Mouse (Mus musculus) stomach, embryonic 16.5 days (tissue): Measurements from ENCODE around the gene Trim71. TPM values are rescaled to one million over a fixed set of nuclear protein-coding genes. Genes with fewer than 3 reads are reported as not detected.

ENCODE experiments used
- ATAC-seq: fragments of 200-750 bp; cut with Nextera tagmentation; 2 replicates; pipeline ENCODE4 v1.8.0; 2017; ENCODE audit warnings: moderate number of reproducible peaks, moderate TSS enrichment; ENCODE audit not compliant: insufficient read depth, low FRiP score
- H3K27ac ChIP-seq: fragments of 300-500 bp; sonication (generic); 2 replicates; pipeline ENCODE4 v1.5.1; 2014; ENCODE audit warnings: low read length
- H3K27me3 ChIP-seq: fragments of 300-500 bp; sonication (generic); 2 replicates; pipeline ENCODE4 v1.6.1; 2014; ENCODE audit warnings: low read length, control low read depth, mixed read lengths; ENCODE audit not compliant: control insufficient read depth, insufficient read depth
- H3K36me3 ChIP-seq: fragments of 300-500 bp; sonication (generic); 2 replicates; pipeline ENCODE4 v1.6.1; 2014; ENCODE audit warnings: low read length; ENCODE audit not compliant: control insufficient read depth, insufficient read depth
- H3K4me1 ChIP-seq: fragments of 300-500 bp; sonication (generic); 2 replicates; pipeline ENCODE4 v1.6.1; 2014; ENCODE audit warnings: low read length, control low read depth, mixed read lengths; ENCODE audit not compliant: control insufficient read depth, insufficient read depth
- H3K4me2 ChIP-seq: fragments of 300-500 bp; sonication (generic); 2 replicates; pipeline ENCODE4 v1.6.1; 2014; ENCODE audit warnings: low read depth, low read length, mixed read lengths
- H3K4me3 ChIP-seq: fragments of 300-500 bp; sonication (generic); replicated peaks from 2 replicates; pipeline ENCODE4 v1.5.1; 2014; ENCODE audit warnings: mild to moderate bottlenecking, low read length
- H3K9ac ChIP-seq: fragments of 300-500 bp; sonication (generic); 2 replicates; pipeline ENCODE4 v1.6.1; 2014; ENCODE audit warnings: low read length
- H3K9me3 ChIP-seq: fragments of 300-500 bp; sonication (generic); replicated peaks from 2 replicates; pipeline ENCODE4 v1.6.1; 2016; ENCODE audit warnings: low read length, control low read depth; ENCODE audit not compliant: control insufficient read depth
- WGBS: fragments of 180-500 bp; shearing (Covaris S2); extraction: QIAGEN DNeasy Blood & Tissue Kit; methylation state at CpG from one replicate; pipeline ENCODE4 v1.1.7; 2014; 5-methylcytosine and 5-hydroxymethylcytosine counted together
- polyA plus RNA-seq: library from polyadenylated mRNA; unstranded; fragments of >200 nt; fragmentation: Nextera tagmentation; extraction: Ambion mirVana; gene quantifications from 2 replicates; pipeline ENCODE4 v1.2.1, GENCODE M21; 2015

Gene Trim71
- polyA plus RNA-seq, 1 experiment from 2014 or later = 0.98 TPM

DNA sequence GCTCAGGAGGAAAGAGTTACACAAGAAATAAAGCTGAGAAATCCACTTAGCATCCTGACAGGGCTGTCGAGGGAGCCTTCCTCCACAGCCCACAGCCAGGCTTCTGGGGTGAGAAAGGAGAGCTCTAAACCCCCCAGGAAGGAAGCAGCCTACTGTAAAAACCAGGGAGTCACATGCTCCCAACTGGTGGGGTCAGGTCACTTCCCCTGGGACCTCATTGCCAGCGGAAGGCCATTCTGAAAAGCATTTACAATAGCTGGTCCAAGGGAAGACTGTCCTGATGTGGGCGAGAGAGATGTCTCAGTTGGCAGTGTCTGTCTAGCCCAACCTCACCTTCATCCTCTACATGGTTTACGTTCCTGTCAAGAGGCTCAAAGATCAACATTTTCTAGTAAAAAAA, 15.7 kb downstream of the Trim71 start:
- Histone ChIP-seq H3K36me3 (no peaks in the 10 kb centered on the region), H3K4me3 (no peak overlapping the region), H3K9me3 (no peaks in the 10 kb centered on the region), H3K27me3 (no peaks in the 10 kb centered on the region), H3K4me2 (0 out of 2 replicates have a peak overlapping the region, but pooled peaks have one; percentile 6), H3K4me1 (peaks cover 9% of the 10 kb centered on the region), H3K9ac (0 out of 2 replicates have a peak overlapping the region, but pooled peaks have one; percentile 40), H3K27ac (peak overlapping the region; percentile 91)
- 46% methylated on average over 4 of the region's 4 CpGs for WGBS
- no peak for ATAC-seq

DNA sequence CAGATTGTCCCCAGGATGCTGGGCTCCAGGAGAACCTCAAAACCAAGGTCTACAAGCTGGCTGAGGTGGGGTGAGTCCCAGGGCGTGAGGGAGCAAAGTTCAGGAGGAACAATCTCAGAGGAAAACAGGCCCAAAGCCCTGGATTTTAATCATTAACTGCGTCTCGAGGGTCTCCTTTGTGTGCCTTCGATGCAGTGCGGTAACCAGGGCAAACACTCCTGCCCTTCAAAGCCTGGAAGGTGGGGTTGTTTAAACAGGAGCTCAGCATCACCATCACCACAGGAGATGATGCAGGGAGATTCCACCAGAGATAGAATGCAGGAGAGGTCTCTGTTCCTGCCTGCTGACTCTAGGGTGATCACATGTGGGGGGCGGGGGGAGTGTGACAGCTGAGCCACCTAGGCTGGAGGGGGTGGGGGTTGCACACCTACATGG, 16.5 kb downstream of the Trim71 start:
- WGBS = 54% methylated on average over 6 of the region's 6 CpGs
- Histone ChIP-seq H3K4me1 (peaks cover 9% of the 10 kb centered on the region), H3K27me3 (no peaks in the 10 kb centered on the region), H3K27ac (peak overlapping the region; percentile 91), H3K36me3 (no peaks in the 10 kb centered on the region), H3K4me2 (peak overlapping the region; percentile 31), H3K4me3 (no peak overlapping the region), H3K9ac (0 out of 2 replicates have a peak overlapping the region, but pooled peaks have one; percentile 22), H3K9me3 (no peaks in the 10 kb centered on the region)
- ATAC-seq = peak; percentile 81

DNA sequence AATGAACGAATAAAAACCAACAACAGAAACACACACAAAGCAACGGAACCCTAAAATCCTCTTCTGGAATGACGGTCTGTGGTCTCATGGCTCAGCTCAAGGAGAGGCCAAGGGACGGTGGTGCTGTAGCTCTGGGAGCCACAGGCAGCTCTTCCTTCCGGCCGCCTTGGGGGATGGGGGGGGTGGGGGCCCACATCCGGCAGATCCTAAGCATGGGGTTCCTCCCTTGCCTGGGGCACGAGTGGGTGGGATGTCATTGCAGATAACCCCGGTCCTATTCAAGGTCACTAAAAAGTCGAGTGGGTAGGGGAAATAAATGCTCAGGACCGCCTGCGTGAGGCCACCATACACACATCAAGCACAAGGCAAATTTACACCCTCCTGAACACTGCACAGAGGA, 17.4 kb downstream of the Trim71 start:
- no peak for ATAC-seq
- Histone ChIP-seq H3K36me3 (no peaks in the 10 kb centered on the region), H3K4me3 (no peak overlapping the region), H3K27ac (peak overlapping the region; percentile 91), H3K4me1 (peaks cover 9% of the 10 kb centered on the region), H3K9me3 (no peaks in the 10 kb centered on the region), H3K27me3 (no peaks in the 10 kb centered on the region), H3K9ac (no peak overlapping the region), H3K4me2 (no peak overlapping the region)
- WGBS = 49% methylated on average over 12 of the region's 12 CpGs

DNA sequence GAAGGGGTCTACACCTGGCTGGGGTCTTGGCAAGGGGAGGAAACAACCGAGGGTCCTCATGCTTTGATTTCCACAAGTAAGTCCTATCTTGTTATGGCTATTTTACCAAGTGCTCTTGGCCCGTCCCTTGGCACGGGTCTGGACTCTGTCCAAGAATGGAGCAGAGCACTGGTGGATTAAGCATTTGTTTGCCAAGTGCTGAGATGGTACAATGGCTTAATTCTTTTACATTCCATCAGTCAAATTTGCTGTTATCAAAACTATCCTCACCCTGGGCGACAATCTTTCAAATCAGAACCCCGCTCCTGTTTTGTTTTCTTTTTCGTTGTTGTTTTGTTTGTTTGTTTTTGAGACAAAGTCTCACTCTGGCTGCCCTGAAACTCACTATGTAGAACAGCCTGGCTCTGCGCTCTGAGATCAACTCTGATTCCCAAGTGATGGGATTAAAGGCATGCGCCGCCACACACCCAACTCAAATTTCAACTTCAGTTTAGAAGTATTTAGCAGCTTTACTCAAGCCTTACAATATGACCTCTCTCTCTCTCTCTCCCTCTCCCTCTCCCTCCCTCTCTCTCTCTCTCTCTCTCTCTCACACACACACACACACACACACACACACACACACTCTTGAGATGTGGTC, 19.3 kb downstream of the Trim71 start:
- Histone ChIP-seq H3K27ac (peak overlapping the region; percentile 91), H3K9me3 (no peaks in the 10 kb centered on the region), H3K9ac (no peak overlapping the region), H3K4me2 (peak overlapping the region; percentile 20; the same call in 1 of the 2 replicates), H3K4me3 (no peak overlapping the region), H3K4me1 (peaks cover 9% of the 10 kb centered on the region), H3K27me3 (no peaks in the 10 kb centered on the region), H3K36me3 (no peaks in the 10 kb centered on the region)
- 30% methylated on average over 9 of the region's 9 CpGs for WGBS
- ATAC-seq = no peak

DNA sequence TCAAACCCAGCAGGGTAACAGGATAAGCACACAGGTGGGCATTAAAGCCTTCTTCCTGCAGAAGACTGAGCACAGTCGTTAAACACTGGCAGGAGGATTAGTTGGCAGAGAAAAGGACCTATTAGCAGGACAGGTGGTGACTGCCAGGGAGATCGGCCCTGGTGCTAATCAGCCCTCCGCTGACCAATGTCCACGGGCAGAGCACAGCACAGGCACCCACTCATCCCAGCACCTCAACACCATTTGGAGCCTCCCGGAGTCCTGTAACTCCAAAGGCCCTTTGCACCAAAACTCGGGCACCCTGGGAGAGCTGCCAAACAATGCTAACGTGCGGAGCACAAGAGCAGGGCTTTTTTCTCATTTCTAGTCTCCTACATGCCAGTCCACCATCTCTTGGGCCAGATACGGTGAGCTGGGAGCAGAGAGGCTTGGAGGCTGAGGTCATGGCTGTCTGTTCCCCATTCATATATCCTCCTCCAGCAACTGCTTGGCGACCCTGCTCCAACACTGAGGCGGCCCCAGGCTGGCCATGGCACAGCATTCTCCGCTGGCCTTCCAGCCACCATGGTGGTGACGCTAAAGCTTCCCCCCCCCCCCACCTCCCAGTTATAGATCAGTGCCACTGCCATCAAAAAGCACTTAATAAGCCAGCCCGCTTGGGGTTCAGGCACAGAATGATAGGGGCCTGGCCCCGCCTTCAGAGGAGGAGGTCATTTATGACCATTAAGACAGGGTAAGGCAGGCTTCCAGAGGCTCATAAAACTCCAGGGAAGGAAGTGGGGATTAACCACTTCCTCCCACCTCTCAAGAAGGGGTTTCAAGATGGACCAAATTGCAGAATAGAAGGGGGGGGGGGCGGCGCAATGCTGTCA, 20.1 kb downstream of the Trim71 start:
- H3K9me3 ChIP-seq = no peaks in the 10 kb centered on the region
- H3K4me2 ChIP-seq = peak overlapping the region; percentile 20; the same call in 1 of the 2 replicates
- 54% methylated on average over 17 of the region's 17 CpGs for WGBS
- H3K27me3 ChIP-seq = no peaks in the 10 kb centered on the region
- H3K27ac ChIP-seq = no peak overlapping the region
- no peak for ATAC-seq
- no peak overlapping the region for H3K9ac ChIP-seq
- peaks cover 9% of the 10 kb centered on the region for H3K4me1 ChIP-seq
- H3K36me3 ChIP-seq = no peaks in the 10 kb centered on the region
- no peak overlapping the region for H3K4me3 ChIP-seq

DNA sequence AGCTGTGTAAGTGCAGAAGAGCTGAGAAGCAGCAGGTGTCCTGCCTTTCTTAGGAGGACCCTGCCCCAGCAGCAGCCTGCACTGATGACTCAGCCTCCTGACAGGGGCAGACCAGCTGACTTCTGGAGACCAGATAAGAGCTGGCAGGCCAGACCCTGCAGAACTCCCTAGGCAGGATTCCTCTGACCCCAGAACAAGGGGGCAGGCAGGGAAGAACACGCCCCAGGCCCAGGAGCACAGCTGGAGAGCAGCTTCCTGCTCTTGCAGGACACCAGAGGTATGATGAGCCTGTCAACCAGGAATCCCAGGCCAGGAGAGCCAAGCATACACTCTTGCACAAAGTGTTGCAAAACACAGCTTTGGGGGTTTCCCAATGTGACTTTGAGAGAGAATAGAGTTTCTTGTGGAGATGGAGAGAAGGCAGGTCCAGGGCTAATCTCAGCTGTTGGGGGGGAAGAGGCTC, 22.9 kb downstream of the Trim71 start:
- H3K27me3 ChIP-seq = no peaks in the 10 kb centered on the region
- H3K4me1 ChIP-seq = peaks cover 9% of the 10 kb centered on the region
- H3K4me2 ChIP-seq = no peak overlapping the region
- no peak overlapping the region for H3K27ac ChIP-seq
- no peak overlapping the region for H3K4me3 ChIP-seq
- ATAC-seq = no peak
- 29% methylated on average over 1 of the region's 1 CpGs for WGBS
- no peaks in the 10 kb centered on the region for H3K36me3 ChIP-seq
- H3K9ac ChIP-seq = no peak overlapping the region
- H3K9me3 ChIP-seq = no peaks in the 10 kb centered on the region

DNA sequence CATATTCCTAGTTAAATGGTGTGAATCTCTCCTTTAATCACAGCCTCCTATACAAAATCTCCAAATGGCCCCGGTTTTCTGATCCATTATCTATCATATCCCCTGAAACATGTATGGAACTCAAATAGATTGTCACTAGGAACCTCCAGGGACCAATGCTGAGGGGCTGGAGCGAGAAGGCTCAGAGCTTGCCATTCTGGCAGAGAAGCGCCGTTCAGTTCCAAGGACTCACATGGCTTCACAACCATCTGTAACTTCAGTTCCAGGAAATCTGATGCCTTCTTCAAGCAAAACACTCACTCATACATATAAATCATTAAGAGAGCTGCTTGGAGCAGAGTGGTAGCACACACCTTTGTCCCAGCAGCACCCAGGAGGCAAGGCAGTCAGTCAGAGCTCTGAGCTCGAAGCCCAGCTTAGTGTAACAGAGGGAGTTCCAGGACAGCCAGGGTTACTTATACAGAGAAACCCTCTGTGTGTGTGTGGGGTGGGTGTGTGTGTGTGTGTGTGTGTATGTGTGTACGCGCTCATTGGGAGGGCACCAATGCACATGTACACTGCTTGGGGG, 25.1 kb downstream of the Trim71 start:
- 65% methylated on average over 7 of the region's 7 CpGs for WGBS
- no peak overlapping the region for H3K27ac ChIP-seq
- H3K4me2 ChIP-seq = no peak overlapping the region
- no peak overlapping the region for H3K9ac ChIP-seq
- H3K4me3 ChIP-seq = no peak overlapping the region
- no peaks in the 10 kb centered on the region for H3K36me3 ChIP-seq
- ATAC-seq = no peak
- no peaks in the 10 kb centered on the region for H3K27me3 ChIP-seq
- H3K9me3 ChIP-seq = no peaks in the 10 kb centered on the region
- no peaks in the 10 kb centered on the region; the same call in 1 of the 2 replicates for H3K4me1 ChIP-seq

DNA sequence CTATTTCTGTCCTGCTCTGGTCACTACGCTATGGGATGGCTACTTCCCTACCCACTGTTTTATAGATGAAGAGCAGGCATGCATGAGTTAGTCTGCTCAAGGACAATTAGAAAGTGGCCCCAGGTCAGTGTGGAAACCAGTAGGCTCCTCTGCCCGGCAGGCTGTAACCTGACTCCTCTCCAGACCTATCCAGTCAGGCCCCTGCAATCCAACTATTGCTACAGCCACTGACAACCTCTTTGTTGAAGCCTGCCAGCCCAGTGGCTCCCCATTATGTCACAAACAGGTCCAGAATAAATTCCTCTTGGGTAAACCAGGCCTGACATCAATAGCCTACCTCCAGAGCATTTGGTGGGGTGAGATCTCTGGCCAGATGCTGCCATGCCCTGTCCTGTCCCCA, 27.5 kb downstream of the Trim71 start:
- no peaks in the 10 kb centered on the region for H3K27me3 ChIP-seq
- H3K4me2 ChIP-seq = no peak overlapping the region
- WGBS = 44% methylated on average over 2 of the region's 2 CpGs
- ATAC-seq = no peak
- H3K27ac ChIP-seq = no peak overlapping the region
- peaks cover 2% of the 10 kb centered on the region; the same call in 1 of the 2 replicates for H3K4me1 ChIP-seq
- H3K4me3 ChIP-seq = no peak overlapping the region
- no peaks in the 10 kb centered on the region for H3K9me3 ChIP-seq
- H3K36me3 ChIP-seq = no peaks in the 10 kb centered on the region
- no peak overlapping the region for H3K9ac ChIP-seq
